Mouse (Mus musculus) right cerebral cortex, adult 18-20 months (tissue): Measurements from ENCODE around the gene Fer1l5.

Experiments used
- DNase-seq: peaks from one replicate; pipeline ENCODE4 v3.0.0; 2022; ENCODE audit warnings: mixed read lengths

Gene Fer1l5

GRCm38 (mm10) chr1:36432999-36433398, 60.9 kb downstream of the Fer1l5 start:
- no peak for DNase-seq

GRCm38 (mm10) chr1:36433616-36434015, 61.5 kb downstream of the Fer1l5 start:
- DNase-seq: no peak

GRCm38 (mm10) chr1:36435071-36435470, 63.0 kb downstream of the Fer1l5 start:
- DNase-seq: no peak

GRCm38 (mm10) chr1:36436515-36436914, 64.4 kb downstream of the Fer1l5 start:
- DNase-seq: no peak

GRCm38 (mm10) chr1:36437223-36437622, 65.1 kb downstream of the Fer1l5 start:
- no peak for DNase-seq

- DNase-seq: peak; percentile 73
These were observed 69.0 kb downstream of the Fer1l5 start for GRCm38 (mm10) chr1:36441101-36441500.

- peak; percentile 98 for DNase-seq
These were observed 72.7 kb downstream of the Fer1l5 start, which contains the start of gene Lman2l for GRCm38 (mm10) chr1:36444471-36445464. Gene Lman2l, minus strand, starts transcription at chr1:36445271.

- no peak for DNase-seq
These were observed 73.4 kb downstream of the Fer1l5 start for GRCm38 (mm10) chr1:36445508-36445907.

- DNase-seq: no peak
These were observed 74.2 kb downstream of the Fer1l5 start for GRCm38 (mm10) chr1:36446106-36446824.

GRCm38 (mm10) chr1:36446841-36447240, 74.8 kb downstream of the Fer1l5 start:
- DNase-seq: no peak

GRCm38 (mm10) chr1:36454055-36454815, 82.1 kb downstream of the Fer1l5 start:
- DNase-seq: no peak

- no peak for DNase-seq
These were observed 85.4 kb downstream of the Fer1l5 start for GRCm38 (mm10) chr1:36457388-36458014.

GRCm38 (mm10) chr1:36458169-36458568, 86.1 kb downstream of the Fer1l5 start:
- no peak for DNase-seq

GRCm38 (mm10) chr1:36461829-36462228, 89.7 kb downstream of the Fer1l5 start:
- no peak for DNase-seq

- no peak for DNase-seq
These were observed 93.6 kb downstream of the Fer1l5 start for GRCm38 (mm10) chr1:36465641-36466160.

GRCm38 (mm10) chr1:36467446-36467845, 95.4 kb downstream of the Fer1l5 start:
- DNase-seq: no peak

- DNase-seq: no peak
These were observed 97.8 kb downstream of the Fer1l5 start for GRCm38 (mm10) chr1:36469811-36470444.

- DNase-seq: peak; percentile 91
These were observed 99.4 kb downstream of the Fer1l5 start, which contains the start of gene Cnnm4 for GRCm38 (mm10) chr1:36471181-36472105. Gene Cnnm4, plus strand, starts transcription at chr1:36471620.
